Mouse (Mus musculus): ENCODE measurements around the gene Faim. TPM values are rescaled to one million over a fixed set of nuclear protein-coding genes. Genes with fewer than 3 reads are reported as not detected.

Gene Faim
- polyA plus RNA-seq, 1 experiment: 4.5 TPM

GRCm38 (mm10) chr9:99021751-99022150, 35.6 kb downstream of the Faim start:
- TF ChIP-seq CTCF (conservative IDR thresholded peaks at IDR 0.05; ENCODE audit: insufficient read depth, insufficient read length, low read depth, low read length) (no peak), POLR2A (IDR thresholded peaks at IDR 0.05; ENCODE audit: low read depth, low read length) (no peak)
- Histone ChIP-seq H3K27me3 (replicated peaks; ENCODE audit: control insufficient read depth, insufficient read depth, low read length) (no peaks in the 10 kb centered on the region), H3K4me1 (ENCODE audit: control insufficient read depth, insufficient read depth, low read length) (peaks cover 3% of the 10 kb centered on the region; the same call in 1 of the 2 replicates), H3K36me3 (ENCODE audit: control insufficient read depth, insufficient read depth, low read length) (no peaks in the 10 kb centered on the region), H3K27ac (ENCODE audit: insufficient read depth, low read depth, low read length) (no peak overlapping the region), H3K4me3 (ENCODE audit: insufficient read depth, low read depth, low read length) (no peak overlapping the region)
- DNase-seq: no peak
- WGBS: 87% methylated on average over 4 of the region's 4 CpGs

GRCm38 (mm10) chr9:99032031-99032430, 45.9 kb downstream of the Faim start:
- TF ChIP-seq CTCF (conservative IDR thresholded peaks at IDR 0.05; ENCODE audit: insufficient read depth, insufficient read length, low read depth, low read length) (no peak), POLR2A (IDR thresholded peaks at IDR 0.05; ENCODE audit: low read depth, low read length) (no peak)
- Histone ChIP-seq H3K4me3 (ENCODE audit: insufficient read depth, low read depth, low read length) (no peak overlapping the region), H3K27me3 (replicated peaks; ENCODE audit: control insufficient read depth, insufficient read depth, low read length) (no peaks in the 10 kb centered on the region), H3K27ac (ENCODE audit: insufficient read depth, low read depth, low read length) (no peak overlapping the region), H3K36me3 (ENCODE audit: control insufficient read depth, insufficient read depth, low read length) (no peaks in the 10 kb centered on the region), H3K4me1 (ENCODE audit: control insufficient read depth, insufficient read depth, low read length) (no peaks in the 10 kb centered on the region)
- 53% methylated on average over 8 of the region's 8 CpGs for WGBS
- no peak for DNase-seq

GRCm38 (mm10) chr9:99034111-99034510, 47.9 kb downstream of the Faim start:
- Histone ChIP-seq H3K4me1 (ENCODE audit: control insufficient read depth, insufficient read depth, low read length) (no peaks in the 10 kb centered on the region), H3K27me3 (replicated peaks; ENCODE audit: control insufficient read depth, insufficient read depth, low read length) (no peaks in the 10 kb centered on the region), H3K27ac (ENCODE audit: insufficient read depth, low read depth, low read length) (no peak overlapping the region), H3K4me3 (ENCODE audit: insufficient read depth, low read depth, low read length) (no peak overlapping the region), H3K36me3 (ENCODE audit: control insufficient read depth, insufficient read depth, low read length) (no peaks in the 10 kb centered on the region)
- WGBS: 78% methylated on average over 8 of the region's 8 CpGs
- TF ChIP-seq POLR2A (IDR thresholded peaks at IDR 0.05; ENCODE audit: low read depth, low read length) (no peak), CTCF (conservative IDR thresholded peaks at IDR 0.05; ENCODE audit: insufficient read depth, insufficient read length, low read depth, low read length) (no peak)
- no peak for DNase-seq

- Histone ChIP-seq H3K4me3 (ENCODE audit: insufficient read depth, low read depth, low read length) (no peak within 1 kb of the TSS), H3K27ac (ENCODE audit: insufficient read depth, low read depth, low read length) (no peak within 1 kb of the TSS), H3K27me3 (replicated peaks; ENCODE audit: control insufficient read depth, insufficient read depth, low read length) (no peaks in the 10 kb centered on the region), H3K4me1 (ENCODE audit: control insufficient read depth, insufficient read depth, low read length) (no peaks in the 10 kb centered on the region), H3K36me3 (ENCODE audit: control insufficient read depth, insufficient read depth, low read length) (no peaks in the 10 kb centered on the region; the same call in 1 of the 2 replicates)
- DNase-seq: no peak
- TF ChIP-seq POLR2A (IDR thresholded peaks at IDR 0.05; ENCODE audit: low read depth, low read length) (no peak), CTCF (conservative IDR thresholded peaks at IDR 0.05; ENCODE audit: insufficient read depth, insufficient read length, low read depth, low read length) (no peak)
- 79% methylated on average over 12 of the region's 12 CpGs for WGBS
Observed at GRCm38 (mm10) chr9:99035575-99035974, 49.4 kb downstream of the Faim start, which contains the start of gene Gm1123. TSS of gene Gm1123 (minus strand) at chr9:99035715.

- no peak overlapping the region for H3K27ac ChIP-seq (ENCODE audit: insufficient read depth, low read depth, low read length)
- TF ChIP-seq CTCF (conservative IDR thresholded peaks at IDR 0.05; ENCODE audit: insufficient read depth, insufficient read length, low read depth, low read length) (no peak), POLR2A (IDR thresholded peaks at IDR 0.05; ENCODE audit: low read depth, low read length) (no peak)
- no peak overlapping the region for H3K4me3 ChIP-seq (ENCODE audit: insufficient read depth, low read depth, low read length)
- H3K27me3 ChIP-seq (replicated peaks; ENCODE audit: control insufficient read depth, insufficient read depth, low read length): no peaks in the 10 kb centered on the region
- H3K36me3 ChIP-seq (ENCODE audit: control insufficient read depth, insufficient read depth, low read length): no peaks in the 10 kb centered on the region; the same call in 1 of the 2 replicates
- DNase-seq: no peak
- 81% methylated on average over 9 of the region's 9 CpGs for whole genome bisulfite sequencing
- H3K4me1 ChIP-seq (ENCODE audit: control insufficient read depth, insufficient read depth, low read length): no peaks in the 10 kb centered on the region
Observed at GRCm38 (mm10) chr9:99041994-99042393, 55.8 kb downstream of the Faim start.

GRCm38 (mm10) chr9:99042641-99043040, 56.5 kb downstream of the Faim start:
- TF ChIP-seq POLR2A (IDR thresholded peaks at IDR 0.05; ENCODE audit: low read depth, low read length): no peak
- no peak for TF ChIP-seq CTCF (conservative IDR thresholded peaks at IDR 0.05; ENCODE audit: insufficient read depth, insufficient read length, low read depth, low read length)
- no peaks in the 10 kb centered on the region for H3K27me3 ChIP-seq (replicated peaks; ENCODE audit: control insufficient read depth, insufficient read depth, low read length)
- no peak for DNase-seq
- H3K27ac ChIP-seq (ENCODE audit: insufficient read depth, low read depth, low read length): no peak overlapping the region
- H3K4me1 ChIP-seq (ENCODE audit: control insufficient read depth, insufficient read depth, low read length): no peaks in the 10 kb centered on the region
- no peaks in the 10 kb centered on the region; the same call in 1 of the 2 replicates for H3K36me3 ChIP-seq (ENCODE audit: control insufficient read depth, insufficient read depth, low read length)
- 86% methylated on average over 4 of the region's 4 CpGs for WGBS
- no peak overlapping the region for H3K4me3 ChIP-seq (ENCODE audit: insufficient read depth, low read depth, low read length)

- 92% methylated on average over 8 of the region's 8 CpGs for WGBS
- no peaks in the 10 kb centered on the region for H3K4me1 ChIP-seq (ENCODE audit: control insufficient read depth, insufficient read depth, low read length)
- TF ChIP-seq POLR2A (IDR thresholded peaks at IDR 0.05; ENCODE audit: low read depth, low read length) (no peak), CTCF (conservative IDR thresholded peaks at IDR 0.05; ENCODE audit: insufficient read depth, insufficient read length, low read depth, low read length) (no peak)
Observed at GRCm38 (mm10) chr9:99044761-99045160, 58.6 kb downstream of the Faim start.

More at GRCm38 (mm10) chr9:99044761-99045160, 58.6 kb downstream of the Faim start:
- Histone ChIP-seq H3K4me3 (ENCODE audit: insufficient read depth, low read depth, low read length) (no peak overlapping the region), H3K36me3 (ENCODE audit: control insufficient read depth, insufficient read depth, low read length) (no peaks in the 10 kb centered on the region), H3K27ac (ENCODE audit: insufficient read depth, low read depth, low read length) (no peak overlapping the region), H3K27me3 (replicated peaks; ENCODE audit: control insufficient read depth, insufficient read depth, low read length) (no peaks in the 10 kb centered on the region)
- DNase-seq: no peak

Data from kidney, adult 2 months (tissue).